Mouse (Mus musculus) cortical plate, adult 2 months (tissue): Measurements from ENCODE around the gene Ewsr1. TPM values are rescaled to one million over a fixed set of nuclear protein-coding genes. Genes with fewer than 3 reads are reported as not detected.
A peak's percentile ranks its signal among the peaks of the same experiment; 100 is the strongest.

Experiments
- H3K27ac ChIP-seq: fragments of 200-500 bp; 2 replicates; pipeline ENCODE4 v1.5.1; 2012; ENCODE audit warnings: low read length, control low read depth, inconsistent platforms; ENCODE audit not compliant: insufficient read depth
- H3K4me1 ChIP-seq: fragments of 200-500 bp; 2 replicates; pipeline ENCODE4 v1.6.1; 2011; ENCODE audit warnings: low read length; ENCODE audit not compliant: control insufficient read depth, insufficient read depth
- H3K4me3 ChIP-seq: fragments of 200-500 bp; 2 replicates; pipeline ENCODE4 v1.5.1; 2011; ENCODE audit warnings: mild to moderate bottlenecking, low read length, control low read depth; ENCODE audit not compliant: insufficient read depth
- CTCF ChIP-seq: fragments of 200-500 bp; IDR thresholded peaks from 2 replicates; pipeline ENCODE4 v1.5.1; 2011; ENCODE audit warnings: mild to moderate bottlenecking, control low read depth, low read length; ENCODE audit not compliant: insufficient read depth; ENCODE audit errors: extremely low read depth
- POLR2A ChIP-seq: fragments of 200-500 bp; IDR thresholded peaks from 2 replicates; pipeline ENCODE4 v1.6.1; 2011; ENCODE audit warnings: mild to moderate bottlenecking, low read length, control low read depth; ENCODE audit not compliant: insufficient read depth; ENCODE audit errors: extremely low read depth
- polyA plus RNA-seq: library from polyadenylated mRNA; depleted of rRNA; stranded (reverse); fragments of >200 nt; gene quantifications from 2 replicates; pipeline ENCODE4 v1.2.3, GENCODE M21; 2012; rRNA removed

The Ewsr1 gene
- 345 and 350 TPM in 2 replicates for polyA plus RNA-seq

GRCm38 (mm10) chr11:5098736-5099542 lies at the start of gene Ewsr1, which contains the start of gene Rhbdd3:
TSS of gene Ewsr1 (minus strand) at chr11:5099266.
TSS of gene Rhbdd3 (plus strand) at chr11:5098926.
- Histone ChIP-seq H3K4me3 (peak within 1 kb of the TSS; percentile 61), H3K27ac (peak within 1 kb of the TSS; percentile 98), H3K4me1 (peaks cover 4% of the 10 kb centered on the region; the same call in 1 of the 2 replicates)
- TF ChIP-seq POLR2A (peak; percentile 96), CTCF (no peak)

GRCm38 (mm10) chr11:5145600-5145999 lies 46.5 kb upstream of the Ewsr1 start:
- Histone ChIP-seq H3K27ac (no peak overlapping the region), H3K4me1 (no peaks in the 10 kb centered on the region), H3K4me3 (no peak overlapping the region)
- TF ChIP-seq CTCF (no peak), POLR2A (no peak)

- Histone ChIP-seq H3K4me1 (no peaks in the 10 kb centered on the region), H3K4me3 (no peak overlapping the region), H3K27ac (no peak overlapping the region)
- TF ChIP-seq CTCF: no peak
Observed at GRCm38 (mm10) chr11:5141965-5142364, 42.9 kb upstream of the Ewsr1 start.

GRCm38 (mm10) chr11:5141252-5141651 lies 42.2 kb upstream of the Ewsr1 start:
- TF ChIP-seq CTCF (no peak), POLR2A (no peak)
- no peaks in the 10 kb centered on the region for H3K4me1 ChIP-seq
- no peak overlapping the region for H3K4me3 ChIP-seq
- H3K27ac ChIP-seq: no peak overlapping the region

GRCm38 (mm10) chr11:5140619-5141018 lies 41.6 kb upstream of the Ewsr1 start:
- Histone ChIP-seq H3K4me1 (no peaks in the 10 kb centered on the region), H3K27ac (no peak overlapping the region), H3K4me3 (no peak overlapping the region)
- no peak for TF ChIP-seq POLR2A

GRCm38 (mm10) chr11:5139372-5139771 lies 40.3 kb upstream of the Ewsr1 start:
- Histone ChIP-seq H3K4me3 (no peak overlapping the region), H3K4me1 (no peaks in the 10 kb centered on the region), H3K27ac (no peak overlapping the region)
- TF ChIP-seq CTCF (no peak), POLR2A (no peak)

GRCm38 (mm10) chr11:5138642-5139041 lies 39.6 kb upstream of the Ewsr1 start:
- no peak for TF ChIP-seq CTCF
- no peak for TF ChIP-seq POLR2A
- no peaks in the 10 kb centered on the region for H3K4me1 ChIP-seq
- no peak overlapping the region for H3K4me3 ChIP-seq
- no peak overlapping the region for H3K27ac ChIP-seq

GRCm38 (mm10) chr11:5135914-5136313 lies 36.8 kb upstream of the Ewsr1 start:
- Histone ChIP-seq H3K27ac (no peak overlapping the region), H3K4me1 (no peaks in the 10 kb centered on the region), H3K4me3 (no peak overlapping the region)
- TF ChIP-seq CTCF (no peak), POLR2A (no peak)

GRCm38 (mm10) chr11:5132751-5133150 lies 33.7 kb upstream of the Ewsr1 start:
- TF ChIP-seq CTCF (no peak), POLR2A (no peak)
- Histone ChIP-seq H3K4me3 (no peak overlapping the region), H3K27ac (no peak overlapping the region), H3K4me1 (no peaks in the 10 kb centered on the region)

- Histone ChIP-seq H3K4me1 (no peaks in the 10 kb centered on the region), H3K4me3 (no peak overlapping the region), H3K27ac (no peak overlapping the region)
- TF ChIP-seq POLR2A: no peak
- TF ChIP-seq CTCF: no peak
Observed at GRCm38 (mm10) chr11:5130111-5130665, 31.1 kb upstream of the Ewsr1 start.
